Mouse (Mus musculus): ENCODE measurements around the gene Lipc. TPM values are rescaled to one million over a fixed set of nuclear protein-coding genes. Genes with fewer than 3 reads are reported as not detected.

Lipc gene
- polyA plus RNA-seq, 1 experiment from 2014 or later = not detected

GRCm38 (mm10) chr9:70911163-70911562 lies 40.9 kb downstream of the Lipc start:
- no peaks in the 10 kb centered on the region for H3K27me3 ChIP-seq
- H3K4me2 ChIP-seq = no peak overlapping the region
- no peak overlapping the region for H3K4me3 ChIP-seq (replicated peaks)
- ATAC-seq (ENCODE audit: insufficient number of reproducible peaks, insufficient read depth, low FRiP score, low TSS enrichment, low read depth) = no peak
- 77% methylated on average over 4 of the region's 4 CpGs for WGBS
- H3K9me3 ChIP-seq = no peaks in the 10 kb centered on the region
- no peak overlapping the region for H3K27ac ChIP-seq
- H3K36me3 ChIP-seq = no peaks in the 10 kb centered on the region
- no peaks in the 10 kb centered on the region for H3K4me1 ChIP-seq (replicated peaks)
- H3K9ac ChIP-seq (replicated peaks) = no peak overlapping the region

- no peak overlapping the region for H3K4me3 ChIP-seq (replicated peaks)
- no peaks in the 10 kb centered on the region for H3K9me3 ChIP-seq
- no peaks in the 10 kb centered on the region for H3K4me1 ChIP-seq (replicated peaks)
- H3K9ac ChIP-seq (replicated peaks) = no peak overlapping the region
- no peak overlapping the region for H3K4me2 ChIP-seq
- no peak for ATAC-seq (ENCODE audit: insufficient number of reproducible peaks, insufficient read depth, low FRiP score, low TSS enrichment, low read depth)
- H3K27me3 ChIP-seq = no peaks in the 10 kb centered on the region
- no peaks in the 10 kb centered on the region for H3K36me3 ChIP-seq
- 84% methylated on average over 6 of the region's 6 CpGs for WGBS
- H3K27ac ChIP-seq = no peak overlapping the region
Measured at GRCm38 (mm10) chr9:70910351-70910750, 41.7 kb downstream of the Lipc start.

- Histone ChIP-seq H3K27me3 (no peaks in the 10 kb centered on the region), H3K27ac (no peak overlapping the region), H3K9ac (replicated peaks) (no peak overlapping the region), H3K4me2 (no peak overlapping the region), H3K9me3 (no peaks in the 10 kb centered on the region), H3K4me1 (replicated peaks) (no peaks in the 10 kb centered on the region), H3K4me3 (replicated peaks) (no peak overlapping the region), H3K36me3 (no peaks in the 10 kb centered on the region)
- no peak for ATAC-seq (ENCODE audit: insufficient number of reproducible peaks, insufficient read depth, low FRiP score, low TSS enrichment, low read depth)
- WGBS = 93% methylated on average over 11 of the region's 11 CpGs
Measured at GRCm38 (mm10) chr9:70902821-70903730, 49.0 kb downstream of the Lipc start.

- no peaks in the 10 kb centered on the region for H3K9me3 ChIP-seq
- H3K4me3 ChIP-seq (replicated peaks) = no peak overlapping the region
Measured at GRCm38 (mm10) chr9:70894201-70894600, 57.8 kb downstream of the Lipc start.

GRCm38 (mm10) chr9:70893526-70893925 lies 58.5 kb downstream of the Lipc start:
- H3K27ac ChIP-seq = no peak overlapping the region
- no peaks in the 10 kb centered on the region for H3K27me3 ChIP-seq
- no peaks in the 10 kb centered on the region for H3K9me3 ChIP-seq
- 53% methylated on average over 3 of the region's 3 CpGs for WGBS
- H3K4me1 ChIP-seq (replicated peaks) = no peaks in the 10 kb centered on the region
- no peaks in the 10 kb centered on the region for H3K36me3 ChIP-seq
- no peak overlapping the region for H3K9ac ChIP-seq (replicated peaks)
- no peak overlapping the region for H3K4me2 ChIP-seq
- no peak overlapping the region for H3K4me3 ChIP-seq (replicated peaks)
- ATAC-seq (ENCODE audit: insufficient number of reproducible peaks, insufficient read depth, low FRiP score, low TSS enrichment, low read depth) = no peak

More at GRCm38 (mm10) chr9:70894201-70894600, 57.8 kb downstream of the Lipc start:
- H3K4me1 ChIP-seq (replicated peaks) = no peaks in the 10 kb centered on the region
- no peaks in the 10 kb centered on the region for H3K36me3 ChIP-seq
- no peak overlapping the region for H3K27ac ChIP-seq
- H3K9ac ChIP-seq (replicated peaks) = no peak overlapping the region
- H3K4me2 ChIP-seq = no peak overlapping the region
- H3K27me3 ChIP-seq = no peaks in the 10 kb centered on the region
- WGBS = 88% methylated on average over 1 of the region's 1 CpGs
- ATAC-seq (ENCODE audit: insufficient number of reproducible peaks, insufficient read depth, low FRiP score, low TSS enrichment, low read depth) = no peak

- H3K4me1 ChIP-seq (replicated peaks) = no peaks in the 10 kb centered on the region
- whole genome bisulfite sequencing = 83% methylated on average over 5 of the region's 5 CpGs
- H3K36me3 ChIP-seq = no peaks in the 10 kb centered on the region
- no peak overlapping the region for H3K4me2 ChIP-seq
- ATAC-seq (ENCODE audit: insufficient number of reproducible peaks, insufficient read depth, low FRiP score, low TSS enrichment, low read depth) = no peak
- no peak overlapping the region for H3K9ac ChIP-seq (replicated peaks)
- no peak overlapping the region for H3K27ac ChIP-seq
- H3K9me3 ChIP-seq = no peaks in the 10 kb centered on the region
- no peak overlapping the region for H3K4me3 ChIP-seq (replicated peaks)
- no peaks in the 10 kb centered on the region for H3K27me3 ChIP-seq
Measured at GRCm38 (mm10) chr9:70892627-70893026, 59.4 kb downstream of the Lipc start.

GRCm38 (mm10) chr9:70891431-70892133 lies 60.4 kb downstream of the Lipc start:
- Histone ChIP-seq H3K9ac (replicated peaks) (no peak overlapping the region), H3K27me3 (no peaks in the 10 kb centered on the region), H3K4me3 (replicated peaks) (no peak overlapping the region), H3K27ac (no peak overlapping the region), H3K9me3 (no peaks in the 10 kb centered on the region), H3K36me3 (no peaks in the 10 kb centered on the region), H3K4me1 (replicated peaks) (no peaks in the 10 kb centered on the region), H3K4me2 (no peak overlapping the region)
- ATAC-seq (ENCODE audit: insufficient number of reproducible peaks, insufficient read depth, low FRiP score, low TSS enrichment, low read depth) = no peak
- WGBS = 42% methylated on average over 8 of the region's 8 CpGs

GRCm38 (mm10) chr9:70890736-70891135 lies 61.3 kb downstream of the Lipc start:
- Histone ChIP-seq H3K36me3 (no peaks in the 10 kb centered on the region), H3K4me3 (replicated peaks) (no peak overlapping the region), H3K4me1 (replicated peaks) (no peaks in the 10 kb centered on the region), H3K27me3 (no peaks in the 10 kb centered on the region), H3K9me3 (no peaks in the 10 kb centered on the region), H3K9ac (replicated peaks) (no peak overlapping the region), H3K27ac (no peak overlapping the region), H3K4me2 (no peak overlapping the region)
- 91% methylated on average over 7 of the region's 7 CpGs for WGBS
- ATAC-seq (ENCODE audit: insufficient number of reproducible peaks, insufficient read depth, low FRiP score, low TSS enrichment, low read depth) = no peak

GRCm38 (mm10) chr9:70888969-70889368 lies 63.1 kb downstream of the Lipc start:
- ATAC-seq (ENCODE audit: insufficient number of reproducible peaks, insufficient read depth, low FRiP score, low TSS enrichment, low read depth) = no peak
- H3K36me3 ChIP-seq = no peaks in the 10 kb centered on the region
- 70% methylated on average over 4 of the region's 4 CpGs for WGBS
- H3K27me3 ChIP-seq = no peaks in the 10 kb centered on the region
- H3K4me2 ChIP-seq = no peak overlapping the region
- H3K4me1 ChIP-seq (replicated peaks) = no peaks in the 10 kb centered on the region
- no peak overlapping the region for H3K27ac ChIP-seq
- no peaks in the 10 kb centered on the region for H3K9me3 ChIP-seq
- H3K9ac ChIP-seq (replicated peaks) = no peak overlapping the region
- no peak overlapping the region for H3K4me3 ChIP-seq (replicated peaks)

GRCm38 (mm10) chr9:70888556-70888955 lies 63.5 kb downstream of the Lipc start:
- H3K4me1 ChIP-seq (replicated peaks) = no peaks in the 10 kb centered on the region
- no peaks in the 10 kb centered on the region for H3K9me3 ChIP-seq
- H3K4me2 ChIP-seq = no peak overlapping the region
- no peak overlapping the region for H3K27ac ChIP-seq
- no peaks in the 10 kb centered on the region for H3K36me3 ChIP-seq
- no peak overlapping the region for H3K4me3 ChIP-seq (replicated peaks)
- no peak for ATAC-seq (ENCODE audit: insufficient number of reproducible peaks, insufficient read depth, low FRiP score, low TSS enrichment, low read depth)
- no peak overlapping the region for H3K9ac ChIP-seq (replicated peaks)
- H3K27me3 ChIP-seq = no peaks in the 10 kb centered on the region
- WGBS = 84% methylated on average over 2 of the region's 2 CpGs

- no peaks in the 10 kb centered on the region for H3K9me3 ChIP-seq
- no peak for ATAC-seq (ENCODE audit: insufficient number of reproducible peaks, insufficient read depth, low FRiP score, low TSS enrichment, low read depth)
- H3K4me3 ChIP-seq (replicated peaks) = no peak overlapping the region
- WGBS = 61% methylated on average over 5 of the region's 5 CpGs
- no peak overlapping the region for H3K27ac ChIP-seq
- H3K36me3 ChIP-seq = no peaks in the 10 kb centered on the region
- H3K9ac ChIP-seq (replicated peaks) = no peak overlapping the region
- H3K4me1 ChIP-seq (replicated peaks) = no peaks in the 10 kb centered on the region
- no peaks in the 10 kb centered on the region for H3K27me3 ChIP-seq
- H3K4me2 ChIP-seq = no peak overlapping the region
Measured at GRCm38 (mm10) chr9:70881982-70882381, 70.0 kb downstream of the Lipc start.

Data from limb, embryonic 12.5 days (tissue).